Mouse (Mus musculus): ENCODE results near the gene Fermt3. TPM values are rescaled to one million over a fixed set of nuclear protein-coding genes. Genes with fewer than 3 reads are reported as not detected.
A peak's percentile ranks its signal among the peaks of the same experiment; 100 is the strongest.

Fermt3 gene
- polyA plus RNA-seq, 1 experiment from 2014 or later = 13.0 TPM

DNA sequence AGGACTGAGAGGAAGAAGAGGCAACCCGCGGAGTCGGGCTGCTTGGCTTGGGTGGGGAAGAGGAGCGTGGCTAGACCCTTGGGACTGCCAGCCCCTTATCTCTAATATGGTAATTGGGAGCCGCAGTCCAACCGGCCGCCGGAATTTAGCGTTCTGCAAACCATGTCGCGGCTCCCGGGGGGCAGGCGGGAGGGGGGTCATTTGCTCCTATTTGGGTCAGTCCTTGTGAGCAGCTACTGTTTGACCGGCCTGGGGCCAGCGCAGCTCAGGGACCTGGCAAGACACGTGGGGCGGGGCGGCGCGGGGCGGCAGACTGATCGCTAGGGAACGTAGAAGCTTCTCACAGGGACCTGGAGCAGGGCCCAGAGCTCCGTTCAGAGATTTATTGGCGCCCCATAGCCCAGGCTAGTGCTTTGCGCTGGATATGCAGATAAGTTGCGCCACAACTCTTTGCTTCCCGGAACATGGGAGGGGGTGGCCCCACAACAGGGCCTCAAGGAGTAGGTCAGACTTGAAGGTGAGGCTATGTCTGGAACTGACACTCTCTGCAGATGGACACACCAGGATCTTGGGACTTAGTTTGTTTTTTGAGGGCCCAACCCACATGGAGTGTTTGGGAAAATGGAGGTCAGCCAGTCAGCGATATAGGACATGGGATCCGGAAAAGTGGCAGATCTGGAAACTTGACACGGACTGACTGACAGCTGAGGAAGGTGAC lies 67.1 kb downstream of the Fermt3 start:
- peaks cover 50% of the 10 kb centered on the region for H3K4me1 ChIP-seq (ENCODE audit: control insufficient read depth, insufficient read depth, low read length)
- H3K9me3 ChIP-seq (ENCODE audit: control insufficient read depth, low read length) = no peaks in the 10 kb centered on the region
- under 1% methylated on average over 31 of the region's 31 CpGs for WGBS
- H3K4me2 ChIP-seq (ENCODE audit: low read depth, low read length) = peak overlapping the region; percentile 80
- H3K9ac ChIP-seq (ENCODE audit: low read depth, low read length) = peak overlapping the region; percentile 75
- peak overlapping the region; percentile 67 for H3K4me3 ChIP-seq (ENCODE audit: low read length)
- H3K27ac ChIP-seq (ENCODE audit: low read length) = peak overlapping the region; percentile 98
- H3K27me3 ChIP-seq (replicated peaks; ENCODE audit: control insufficient read depth, insufficient read depth, low read length) = no peaks in the 10 kb centered on the region
- ATAC-seq = peak; percentile 72
- peaks cover 24% of the 10 kb centered on the region for H3K36me3 ChIP-seq (ENCODE audit: control insufficient read depth, insufficient read depth, low read length)

DNA sequence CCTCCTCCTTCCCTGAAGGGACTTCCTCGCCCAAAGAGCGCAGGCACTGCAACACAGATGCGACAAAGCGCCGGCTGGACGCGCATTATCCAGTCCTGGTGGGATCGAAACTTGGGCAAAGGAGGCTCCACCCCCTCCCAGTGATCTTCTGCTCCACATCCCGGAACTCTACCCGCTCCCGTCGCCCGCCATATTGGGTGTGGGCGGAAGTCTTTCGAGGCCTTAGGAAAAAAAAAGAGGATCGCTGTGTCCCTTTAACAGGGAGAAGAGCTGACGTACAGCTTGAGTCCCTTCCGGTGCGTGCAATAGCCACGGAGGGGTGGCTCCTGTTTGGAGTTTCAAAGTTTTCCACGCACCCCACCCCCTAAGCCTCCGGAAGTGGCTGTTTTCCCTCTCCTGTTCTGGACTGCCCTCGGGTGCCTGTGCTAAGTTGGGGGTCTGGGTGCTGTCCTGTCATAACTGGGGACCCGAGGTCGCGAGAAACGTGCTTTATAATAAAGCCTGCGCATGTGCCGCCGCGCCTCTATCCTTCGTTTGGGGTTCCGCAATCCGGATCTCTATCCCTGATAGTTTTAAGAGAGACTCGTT lies 67.8 kb downstream of the Fermt3 start:
- peak; percentile 74 for ATAC-seq
- H3K4me2 ChIP-seq (ENCODE audit: low read depth, low read length) = peak overlapping the region; percentile 80
- H3K9me3 ChIP-seq (ENCODE audit: control insufficient read depth, low read length) = no peaks in the 10 kb centered on the region
- under 1% methylated on average over 35 of the region's 35 CpGs for WGBS
- peak overlapping the region; percentile 67 for H3K4me3 ChIP-seq (ENCODE audit: low read length)
- H3K4me1 ChIP-seq (ENCODE audit: control insufficient read depth, insufficient read depth, low read length) = peaks cover 57% of the 10 kb centered on the region
- H3K27me3 ChIP-seq (replicated peaks; ENCODE audit: control insufficient read depth, insufficient read depth, low read length) = no peaks in the 10 kb centered on the region
- peaks cover 19% of the 10 kb centered on the region for H3K36me3 ChIP-seq (ENCODE audit: control insufficient read depth, insufficient read depth, low read length)
- H3K27ac ChIP-seq (ENCODE audit: low read length) = peak overlapping the region; percentile 98
- peak overlapping the region; percentile 75 for H3K9ac ChIP-seq (ENCODE audit: low read depth, low read length)

DNA sequence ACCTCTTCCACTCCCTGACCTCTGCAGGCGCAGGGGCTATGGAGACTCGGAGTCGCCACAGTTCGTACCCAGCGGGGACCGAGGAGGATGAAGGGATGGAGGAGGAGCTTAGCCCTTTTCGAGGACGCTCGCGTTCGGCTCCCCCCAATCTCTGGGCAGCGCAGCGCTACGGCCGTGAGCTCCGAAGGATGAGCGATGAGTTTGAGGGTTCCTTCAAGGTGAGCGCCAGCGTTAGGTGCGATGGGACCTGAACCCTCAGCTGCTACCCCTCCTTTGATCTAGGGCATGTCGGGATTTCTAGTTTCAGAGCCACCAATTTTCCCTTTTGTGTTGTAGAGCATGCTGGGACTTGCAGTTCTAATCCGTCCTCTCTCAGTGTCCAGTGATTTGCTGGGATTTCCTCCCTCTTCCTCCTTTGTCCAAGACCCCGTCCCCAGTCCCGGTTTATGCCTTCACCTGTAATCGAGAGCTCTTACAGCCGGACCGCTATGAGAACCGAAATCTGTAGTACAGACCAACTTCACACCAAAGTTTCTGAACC lies 68.6 kb downstream of the Fermt3 start:
- Histone ChIP-seq H3K9me3 (ENCODE audit: control insufficient read depth, low read length) (no peaks in the 10 kb centered on the region), H3K9ac (ENCODE audit: low read depth, low read length) (peak overlapping the region; percentile 75), H3K4me3 (ENCODE audit: low read length) (peak overlapping the region; percentile 67), H3K4me1 (ENCODE audit: control insufficient read depth, insufficient read depth, low read length) (peaks cover 57% of the 10 kb centered on the region), H3K36me3 (ENCODE audit: control insufficient read depth, insufficient read depth, low read length) (peaks cover 11% of the 10 kb centered on the region), H3K27ac (ENCODE audit: low read length) (peak overlapping the region; percentile 98), H3K27me3 (replicated peaks; ENCODE audit: control insufficient read depth, insufficient read depth, low read length) (no peaks in the 10 kb centered on the region), H3K4me2 (ENCODE audit: low read depth, low read length) (peak overlapping the region; percentile 80)
- under 1% methylated on average over 28 of the region's 28 CpGs for WGBS
- peak; percentile 12 for ATAC-seq

DNA sequence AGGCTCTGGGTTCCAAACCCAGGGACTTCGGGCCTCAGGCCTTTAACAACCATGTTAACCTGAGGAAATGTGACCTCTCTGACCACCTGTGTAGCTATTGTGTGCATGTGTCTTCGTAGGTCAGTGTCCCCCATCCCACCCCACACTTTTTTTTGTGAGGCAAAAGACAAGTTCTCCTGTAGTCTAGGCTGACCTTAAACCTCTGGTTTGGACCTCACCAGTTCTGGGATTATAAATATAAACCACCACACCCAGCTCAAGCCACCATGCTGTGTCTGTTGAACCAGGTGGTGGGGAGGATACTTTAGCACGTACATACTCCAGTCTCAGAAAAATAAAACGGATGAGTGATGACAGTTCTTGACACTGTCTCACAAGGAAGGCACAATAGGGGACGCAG lies 69.3 kb downstream of the Fermt3 start:
- Histone ChIP-seq H3K36me3 (ENCODE audit: control insufficient read depth, insufficient read depth, low read length) (peaks cover 8% of the 10 kb centered on the region; the same call in 1 of the 2 replicates), H3K9ac (ENCODE audit: low read depth, low read length) (peak overlapping the region; percentile 75; the same call in 1 of the 2 replicates), H3K4me1 (ENCODE audit: control insufficient read depth, insufficient read depth, low read length) (peaks cover 55% of the 10 kb centered on the region), H3K4me2 (ENCODE audit: low read depth, low read length) (peak overlapping the region; percentile 80), H3K9me3 (ENCODE audit: control insufficient read depth, low read length) (no peaks in the 10 kb centered on the region), H3K27ac (ENCODE audit: low read length) (peak overlapping the region; percentile 98), H3K4me3 (ENCODE audit: low read length) (peak overlapping the region; percentile 67), H3K27me3 (replicated peaks; ENCODE audit: control insufficient read depth, insufficient read depth, low read length) (no peaks in the 10 kb centered on the region)
- 48% methylated on average over 5 of the region's 5 CpGs for WGBS
- ATAC-seq = no peak

DNA sequence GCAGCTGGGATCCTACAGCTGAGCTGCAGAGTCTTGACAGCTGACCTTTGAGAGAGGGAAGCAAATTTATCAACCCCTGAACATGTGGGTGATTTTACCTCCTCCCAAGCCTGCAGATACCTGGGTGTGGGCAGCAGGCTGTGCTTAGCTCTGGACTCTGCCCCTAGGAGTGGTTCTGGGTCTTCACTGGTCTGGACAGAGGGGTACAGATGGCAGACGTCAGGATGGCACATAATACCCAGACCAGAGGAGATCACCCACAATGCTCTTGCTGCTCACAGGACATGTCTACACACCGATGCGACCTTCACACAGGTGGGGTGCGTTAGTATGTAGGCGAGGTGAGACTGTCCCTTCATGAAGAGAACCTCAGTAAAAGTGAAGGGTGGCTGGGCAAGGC lies 69.7 kb downstream of the Fermt3 start:
- H3K4me3 ChIP-seq (ENCODE audit: low read length) = no peak overlapping the region
- H3K4me2 ChIP-seq (ENCODE audit: low read depth, low read length) = peak overlapping the region; percentile 80

More for the DNA sequence above, 69.7 kb downstream of the Fermt3 start:
- Histone ChIP-seq H3K36me3 (ENCODE audit: control insufficient read depth, insufficient read depth, low read length) (peaks cover 8% of the 10 kb centered on the region; the same call in 1 of the 2 replicates), H3K9ac (ENCODE audit: low read depth, low read length) (peak overlapping the region; percentile 35; the same call in 1 of the 2 replicates), H3K4me1 (ENCODE audit: control insufficient read depth, insufficient read depth, low read length) (peaks cover 53% of the 10 kb centered on the region), H3K27ac (ENCODE audit: low read length) (peak overlapping the region; percentile 98), H3K27me3 (replicated peaks; ENCODE audit: control insufficient read depth, insufficient read depth, low read length) (no peaks in the 10 kb centered on the region), H3K9me3 (ENCODE audit: control insufficient read depth, low read length) (no peaks in the 10 kb centered on the region)
- 77% methylated on average over 5 of the region's 5 CpGs for WGBS
- 0 out of 2 replicates have a peak, but pooled peaks have one; percentile 14 for ATAC-seq

Other genes starting within 250 kb of the Fermt3 start
- gene Rps6ka4, start 178.8 kb downstream of the Fermt3 start, polyA plus RNA-seq (2015; fragmentation: Nextera tagmentation; extraction: Ambion mirVana) = 20.5 and 20.7 TPM in 2 replicates
- gene Ccdc88b, start 161.3 kb downstream of the Fermt3 start, polyA plus RNA-seq (2015; fragmentation: Nextera tagmentation; extraction: Ambion mirVana) = 1.1 and 1.3 TPM in 2 replicates
- 97.6 and 111 TPM in 2 replicates for gene Trmt112, start 109.8 kb downstream of the Fermt3 start, polyA plus RNA-seq (2015; fragmentation: Nextera tagmentation; extraction: Ambion mirVana)
- 234 and 241 TPM in 2 replicates for gene Prdx5, start 109.4 kb downstream of the Fermt3 start, polyA plus RNA-seq (2015; fragmentation: Nextera tagmentation; extraction: Ambion mirVana)
- gene Esrra, start 97.7 kb downstream of the Fermt3 start, polyA plus RNA-seq (2015; fragmentation: Nextera tagmentation; extraction: Ambion mirVana) = 41.7 and 47.7 TPM in 2 replicates
- 0.73 and 1.4 TPM in 2 replicates for gene Catsperz, start 94.1 kb downstream of the Fermt3 start, polyA plus RNA-seq (2015; fragmentation: Nextera tagmentation; extraction: Ambion mirVana)
- 0.45 and 0.48 TPM in 2 replicates for gene Kcnk4, start 85.0 kb downstream of the Fermt3 start, polyA plus RNA-seq (2015; fragmentation: Nextera tagmentation; extraction: Ambion mirVana)
- gene Bad, start 77.6 kb downstream of the Fermt3 start, polyA plus RNA-seq (2015; fragmentation: Nextera tagmentation; extraction: Ambion mirVana) = 77.7 and 80.5 TPM in 2 replicates
- 20.6 and 21.1 TPM in 2 replicates for gene Gpr137, start 77.0 kb downstream of the Fermt3 start, polyA plus RNA-seq (2015; fragmentation: Nextera tagmentation; extraction: Ambion mirVana)
- 57.9 and 58.2 TPM in 2 replicates for gene Ppp1r14b, start 44.5 kb downstream of the Fermt3 start, polyA plus RNA-seq (2015; fragmentation: Nextera tagmentation; extraction: Ambion mirVana)
- gene Plcb3, start 43.0 kb downstream of the Fermt3 start, polyA plus RNA-seq (2015; fragmentation: Nextera tagmentation; extraction: Ambion mirVana) = 198 and 222 TPM in 2 replicates
- 176 and 195 TPM in 2 replicates for gene Fkbp2, start 39.0 kb downstream of the Fermt3 start, polyA plus RNA-seq (2015; fragmentation: Nextera tagmentation; extraction: Ambion mirVana)
- gene Vegfb, start 31.8 kb downstream of the Fermt3 start, polyA plus RNA-seq (2015; fragmentation: Nextera tagmentation; extraction: Ambion mirVana) = 18.3 and 21.5 TPM in 2 replicates
- gene Dnajc4, start 26.9 kb downstream of the Fermt3 start, polyA plus RNA-seq (2015; fragmentation: Nextera tagmentation; extraction: Ambion mirVana) = 26.9 and 29.5 TPM in 2 replicates
- gene Nudt22, start 23.4 kb downstream of the Fermt3 start, polyA plus RNA-seq (2015; fragmentation: Nextera tagmentation; extraction: Ambion mirVana) = 33.0 and 40.2 TPM in 2 replicates
- 8.9 and 9.5 TPM in 2 replicates for gene Trpt1, start 23.3 kb downstream of the Fermt3 start, polyA plus RNA-seq (2015; fragmentation: Nextera tagmentation; extraction: Ambion mirVana)
- gene Stip1, start 20.5 kb upstream of the Fermt3 start, polyA plus RNA-seq (2015; fragmentation: Nextera tagmentation; extraction: Ambion mirVana) = 194 and 208 TPM in 2 replicates
- 11.6 and 13.1 TPM in 2 replicates for gene Macrod1, start 37.3 kb upstream of the Fermt3 start, polyA plus RNA-seq (2015; fragmentation: Nextera tagmentation; extraction: Ambion mirVana)
- 1.6 and 1.9 TPM in 2 replicates for gene Flrt1, start 86.3 kb upstream of the Fermt3 start, polyA plus RNA-seq (2015; fragmentation: Nextera tagmentation; extraction: Ambion mirVana)
- 162 and 166 TPM in 2 replicates for gene Otub1, start 186.8 kb upstream of the Fermt3 start, polyA plus RNA-seq (2015; fragmentation: Nextera tagmentation; extraction: Ambion mirVana)
- gene Cox8a, start 198.1 kb upstream of the Fermt3 start, polyA plus RNA-seq (2015; fragmentation: Nextera tagmentation; extraction: Ambion mirVana) = 1,467 and 1,508 TPM in 2 replicates
- 48.4 and 51.9 TPM in 2 replicates for gene Naa40, start 221.7 kb upstream of the Fermt3 start, polyA plus RNA-seq (2015; fragmentation: Nextera tagmentation; extraction: Ambion mirVana)
- gene Rcor2, start 247.9 kb upstream of the Fermt3 start, polyA plus RNA-seq (2015; fragmentation: Nextera tagmentation; extraction: Ambion mirVana) = 6.5 and 9.0 TPM in 2 replicates

Data from intestine, embryonic 16.5 days (tissue).